Mouse (Mus musculus) embryonic fibroblast, embryonic 13.5 days (primary cell): ENCODE data around the gene Efcab11.

Experiments
- CTCF ChIP-seq: IDR thresholded peaks from 2 replicates; pipeline ENCODE4 v1.5.1; 2011; ENCODE audit warnings: mild to moderate bottlenecking, control low read depth, low read length, moderate library complexity, borderline replicate concordance; ENCODE audit not compliant: insufficient read depth
- POLR2A ChIP-seq: IDR thresholded peaks from 2 replicates; pipeline ENCODE4 v1.6.1; 2011; ENCODE audit warnings: low read depth, mild to moderate bottlenecking, control low read depth, low read length, moderate library complexity

DNA sequence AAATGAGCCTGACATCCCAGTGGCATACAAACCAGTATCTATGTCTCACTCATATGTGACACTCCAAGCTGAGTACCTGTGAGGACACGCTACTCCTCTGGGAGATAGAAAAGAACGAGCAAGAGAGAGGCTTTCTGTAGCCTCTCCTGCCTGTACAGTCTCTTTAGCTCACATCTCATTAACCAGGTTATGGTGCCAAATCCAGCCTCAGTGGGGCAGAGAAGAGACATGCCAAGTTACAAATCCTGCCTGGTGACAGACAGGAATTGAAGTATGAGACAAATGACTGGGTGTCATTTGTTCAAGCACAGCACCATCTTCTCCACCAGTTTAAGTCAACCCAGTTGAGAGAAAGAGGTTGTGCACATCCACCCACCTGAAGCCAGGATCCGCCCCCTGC, 190.2 kb downstream of the Efcab11 start:
- TF ChIP-seq CTCF (no peak), POLR2A (no peak)
